7 mouse cellular contexts compared by ENCODE assay signal in genomic region chr11:102925351-102925717, GRCm38 (mm10). TPM values are rescaled to one million over a fixed set of nuclear protein-coding genes. Genes with fewer than 3 reads are reported as not detected.
DNase-seq lines count a peak whose midpoint lies in the region; ATAC-seq and TF ChIP-seq lines count a peak whose summit lies in the region.

No protein-coding gene starts in this region.

- H3K27ac ChIP-seq in thymus, adult 2 months (ENCODE audit: control insufficient read depth, insufficient read depth, low read length), result peak overlapping the region; percentile 36; the same call in 1 of the 2 replicates
- peak overlapping the region; percentile 75 for H3K27ac ChIP-seq in liver, postnatal 0 days (ENCODE audit: low read depth)
- H3K27ac ChIP-seq in small intestine, adult 2 months (ENCODE audit: insufficient read depth, low read depth, low read length), result peak overlapping the region; percentile 60

- peaks cover 7% of the 10 kb centered on the region for H3K4me1 ChIP-seq in thymus, adult 2 months (replicated peaks; ENCODE audit: control insufficient read depth, insufficient read depth, low read length)
- peaks cover 10% of the 10 kb centered on the region; the same call in 1 of the 2 replicates for H3K4me1 ChIP-seq in liver, postnatal 0 days (ENCODE audit: insufficient read depth)
- no peaks in the 10 kb centered on the region for H3K4me1 ChIP-seq in small intestine, adult 2 months (ENCODE audit: control insufficient read depth, insufficient read depth, insufficient read length, low read length)

- no peak for TF ChIP-seq EP300 in liver, postnatal 0 days (IDR thresholded peaks at IDR 0.05; ENCODE audit: low read depth)

- no peaks in the 10 kb centered on the region for H3K9me3 ChIP-seq in liver, postnatal 0 days (ENCODE audit: low read length)

- no peaks in the 10 kb centered on the region for H3K27me3 ChIP-seq in thymus, adult 2 months (ENCODE audit: control insufficient read depth, insufficient read depth, low read length)
- no peaks in the 10 kb centered on the region for H3K27me3 ChIP-seq in liver, postnatal 0 days (ENCODE audit: insufficient read depth, low read length)
- H3K27me3 ChIP-seq in small intestine, adult 2 months (ENCODE audit: control insufficient read depth, insufficient read depth, low read length), result 0 out of 2 replicates have a peak, but pooled peaks cover under 1% of the 10 kb centered on the region

- H3K9ac ChIP-seq in liver, postnatal 0 days (replicated peaks), result peak overlapping the region; percentile 76

- ATAC-seq in liver, postnatal 0 days, result peak; percentile 65

- no peaks in the 10 kb centered on the region for H3K36me3 ChIP-seq in thymus, adult 2 months (ENCODE audit: control insufficient read depth, insufficient read depth, low read length)
- H3K36me3 ChIP-seq in liver, postnatal 0 days (replicated peaks; ENCODE audit: insufficient read depth, low read length), result peaks cover 11% of the 10 kb centered on the region; the same call in 1 of the 2 replicates
- no peaks in the 10 kb centered on the region for H3K36me3 ChIP-seq in small intestine, adult 2 months (ENCODE audit: control insufficient read depth, insufficient read depth, low read length)

- DNase-seq in thymus, adult 2 months, result no peak
- DNase-seq in thymus, postnatal 25 days, result no peak
- no peak for DNase-seq in brain, embryonic 14.5 days (ENCODE audit: low read depth)
- DNase-seq in heart, postnatal 4 days, result peak; percentile 59
- no peak for DNase-seq in liver, postnatal 0 days
- DNase-seq in left cerebral cortex, adult 11 months (ENCODE audit: low spot score), result no peak

- TF ChIP-seq CTCF in thymus, adult 2 months (IDR thresholded peaks at IDR 0.05; ENCODE audit: borderline replicate concordance, control insufficient read depth, extremely low read depth, insufficient read depth, low read length, poor library complexity), result no peak
- TF ChIP-seq CTCF in brain, embryonic 14.5 days (IDR thresholded peaks at IDR 0.05; ENCODE audit: borderline replicate concordance, extremely low read depth, insufficient read depth, insufficient read length), result peak; percentile 32; the same call in 1 of the 2 replicates
- TF ChIP-seq CTCF in liver, postnatal 0 days (IDR thresholded peaks at IDR 0.05; ENCODE audit: low read depth), result peak; percentile 52
- peak; percentile 4; the same call in 1 of the 2 replicates for TF ChIP-seq CTCF in small intestine, adult 2 months (IDR thresholded peaks at IDR 0.05; ENCODE audit: extremely low read depth, insufficient read length, insufficient replicate concordance, low read depth, low read length)

- TF ChIP-seq POLR2A in thymus, adult 2 months (IDR thresholded peaks at IDR 0.05; ENCODE audit: control insufficient read depth, extremely low read depth, insufficient read depth, low read length, poor library complexity), result no peak
- TF ChIP-seq POLR2A in brain, embryonic 14.5 days (IDR thresholded peaks at IDR 0.05; ENCODE audit: borderline replicate concordance, extremely low read depth, insufficient read depth, insufficient read length, poor library complexity, severe bottlenecking), result no peak
- no peak for TF ChIP-seq POLR2A in small intestine, adult 2 months (IDR thresholded peaks at IDR 0.05; ENCODE audit: low read depth, low read length)

- WGBS in thymus, adult 2 months, result 2% methylated on average over 10 of the region's 10 CpGs
- 2% methylated on average over 10 of the region's 10 CpGs for WGBS in liver, postnatal 0 days (ENCODE audit: insufficient replicate concordance)
- WGBS in small intestine, adult 2 months, result 2% methylated on average over 10 of the region's 10 CpGs

- H3K4me2 ChIP-seq in liver, postnatal 0 days (ENCODE audit: low read depth, low read length), result peak overlapping the region; percentile 74

- H3K4me3 ChIP-seq in thymus, adult 2 months (ENCODE audit: control insufficient read depth, insufficient read depth, low read length), result peak overlapping the region; percentile 76
- peak overlapping the region; percentile 68 for H3K4me3 ChIP-seq in liver, postnatal 0 days (ENCODE audit: low read depth, low read length)
- H3K4me3 ChIP-seq in small intestine, adult 2 months (ENCODE audit: low read depth, low read length), result peak overlapping the region; percentile 92

RNA-seq across cellular contexts. Expression of gene Kif18b, which starts 0.4 kb away (rescaled TPM):
- polyA plus RNA-seq in thymus, adult 2 months (2012; rRNA removed), result 45.1 and 60.0 TPM in 2 replicates
- 9.3 and 15.9 TPM in 2 replicates for polyA plus RNA-seq in brain, embryonic 14.5 days (2012; rRNA removed)
- 10 to 100 TPM; 16.7 to 17.8 TPM for total RNA-seq in heart, postnatal 4 days (2021)
- 3.2 and 3.4 TPM in 2 replicates for polyA plus RNA-seq in liver, postnatal 0 days (2015; fragmentation: Nextera tagmentation; extraction: Ambion mirVana)
- 2.2 and 5.0 TPM in 2 replicates for polyA plus RNA-seq in small intestine, adult 2 months (2012; rRNA removed)

RNA-seq across cellular contexts. Expression of gene C1ql1, which starts 21.2 kb away (rescaled TPM):
- polyA plus RNA-seq in thymus, adult 2 months (2012; rRNA removed), result 0.08 and 0.20 TPM in 2 replicates
- polyA plus RNA-seq in brain, embryonic 14.5 days (2012; rRNA removed), result 12.2 and 19.0 TPM in 2 replicates
- under 1 TPM; 0.36 to 0.55 TPM for total RNA-seq in heart, postnatal 4 days (2021)
- polyA plus RNA-seq in liver, postnatal 0 days (2015; fragmentation: Nextera tagmentation; extraction: Ambion mirVana), result 0.12 TPM in 1 of 2 replicates, not detected in the other
- polyA plus RNA-seq in small intestine, adult 2 months (2012; rRNA removed), result 0.29 and 0.70 TPM in 2 replicates

RNA-seq across cellular contexts. Expression of gene Gfap, which starts 24.6 kb away (rescaled TPM):
- 0.94 and 1.1 TPM in 2 replicates for polyA plus RNA-seq in thymus, adult 2 months (2012; rRNA removed)
- 0.26 and 0.29 TPM in 2 replicates for polyA plus RNA-seq in brain, embryonic 14.5 days (2012; rRNA removed)
- under 1 TPM; 0.14 to 0.26 TPM for total RNA-seq in heart, postnatal 4 days (2021)
- 3.6 and 3.8 TPM in 2 replicates for polyA plus RNA-seq in liver, postnatal 0 days (2015; fragmentation: Nextera tagmentation; extraction: Ambion mirVana)
- 0.30 and 0.65 TPM in 2 replicates for polyA plus RNA-seq in small intestine, adult 2 months (2012; rRNA removed)

RNA-seq across cellular contexts. Expression of gene Fam187a, which starts 40.4 kb away (rescaled TPM):
- not detected in 2 replicates for polyA plus RNA-seq in thymus, adult 2 months (2012; rRNA removed)
- polyA plus RNA-seq in brain, embryonic 14.5 days (2012; rRNA removed), result 0.09 and 0.12 TPM in 2 replicates
- total RNA-seq in heart, postnatal 4 days (2021), result not detected
- polyA plus RNA-seq in liver, postnatal 0 days (2015; fragmentation: Nextera tagmentation; extraction: Ambion mirVana), result not detected in 2 replicates
- polyA plus RNA-seq in small intestine, adult 2 months (2012; rRNA removed), result not detected in 2 replicates

RNA-seq across cellular contexts. Expression of gene Ccdc103, which starts 44.3 kb away (rescaled TPM):
- polyA plus RNA-seq in thymus, adult 2 months (2012; rRNA removed), result 0.28 TPM in 1 of 2 replicates, not detected in the other
- polyA plus RNA-seq in brain, embryonic 14.5 days (2012; rRNA removed), result 1.1 and 1.3 TPM in 2 replicates
- under 1 TPM in 1 of 2 experiments, not detected in 1; 0.54 TPM for total RNA-seq in heart, postnatal 4 days (2021)
- polyA plus RNA-seq in liver, postnatal 0 days (2015; fragmentation: Nextera tagmentation; extraction: Ambion mirVana), result 0.39 and 0.51 TPM in 2 replicates
- not detected in 2 replicates for polyA plus RNA-seq in small intestine, adult 2 months (2012; rRNA removed)
